Mouse (Mus musculus) gastrocnemius, postnatal 14 days (tissue): ENCODE data around the gene Slc18a2. TPM values are rescaled to one million over a fixed set of nuclear protein-coding genes. Genes with fewer than 3 reads are reported as not detected.

Experiments used
- DNase-seq: peaks from one replicate; pipeline ENCODE4 v3.0.0; 2021; ENCODE audit warnings: mixed read lengths
- intact Hi-C: fragments of 180-260 bp; cut with DNase I; formaldehyde crosslinking; loops from one replicate; pipeline ENCODE4 v1.15.1; 2025; ENCODE audit warnings: low total_unique reads
- total RNA-seq, 2 experiments: library from RNA; stranded (reverse); gene quantifications; 2 replicates each; pipeline ENCODE4 v1.2.3; 2021

Gene Slc18a2
- total RNA-seq, 2 experiments from 2014 or later = 0.16 to 0.21 TPM

DNA sequence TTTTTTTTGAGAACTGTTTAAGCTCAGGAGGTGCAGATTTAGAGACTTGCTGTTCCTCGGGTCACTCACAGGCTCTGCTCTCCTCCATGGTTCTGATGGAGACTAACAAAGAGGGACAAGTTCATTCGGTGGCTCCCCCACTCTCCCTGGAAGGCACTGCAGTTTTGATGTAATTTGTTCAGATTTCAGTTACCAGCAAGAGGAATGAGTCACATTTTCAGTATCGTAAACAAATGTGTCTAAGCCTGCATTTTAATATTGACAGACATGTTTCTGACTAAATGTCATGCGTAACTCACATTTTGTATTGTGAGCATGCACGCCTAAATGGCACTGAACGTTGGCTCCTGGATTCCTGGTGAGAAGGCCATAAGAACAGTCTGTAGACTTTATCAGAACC lies 5.2 kb downstream of the Slc18a2 start:
- intact Hi-C loops = no loop called here
- no peak for DNase-seq

DNA sequence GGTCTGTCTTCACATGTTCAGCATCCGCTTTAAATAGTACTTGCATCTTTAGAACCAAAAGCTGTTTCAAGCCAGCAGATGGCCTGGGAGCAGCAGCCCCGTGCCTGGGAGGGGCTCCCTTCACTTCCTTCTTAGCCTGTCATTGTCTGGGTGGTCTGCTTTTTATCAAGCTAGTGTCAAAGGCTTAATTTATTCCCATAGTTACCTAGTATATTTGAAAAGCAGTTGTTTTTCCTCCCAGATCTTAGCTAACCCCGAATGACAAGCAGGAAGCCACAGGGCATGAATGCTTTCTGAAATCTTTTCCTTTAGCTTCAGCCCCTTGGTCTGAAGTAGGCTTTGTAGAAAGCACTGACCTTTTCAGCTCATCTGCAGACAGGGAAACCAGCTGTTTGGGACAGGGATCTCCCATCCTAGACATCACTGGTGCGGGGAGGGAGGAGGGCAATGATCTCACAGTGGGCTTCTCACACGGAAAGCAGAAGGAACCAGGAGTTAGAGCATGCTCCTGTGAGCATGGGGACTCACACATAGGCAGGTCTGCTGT lies 6.8 kb downstream of the Slc18a2 start:
- DNase-seq = no peak

DNA sequence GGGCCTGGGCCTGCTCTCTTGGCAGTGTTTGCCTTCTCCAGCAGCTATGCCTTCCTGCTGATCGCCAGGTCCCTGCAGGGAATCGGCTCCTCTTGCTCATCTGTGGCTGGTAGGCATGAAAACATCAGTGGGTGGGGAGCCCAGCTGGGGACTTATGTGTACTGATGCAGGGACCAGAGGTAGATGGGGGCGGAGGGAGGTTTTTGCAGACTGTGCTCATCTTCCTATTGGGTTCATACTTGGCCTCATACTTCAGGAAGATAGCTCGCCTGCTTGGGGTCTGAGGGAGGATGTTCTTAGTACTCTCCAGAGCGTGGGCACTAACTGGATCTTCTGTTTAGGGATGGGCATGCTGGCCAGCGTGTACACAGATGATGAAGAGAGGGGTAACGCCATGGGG lies 12.5 kb downstream of the Slc18a2 start:
- intact Hi-C loops = no loop called here

More for the DNA sequence above, 6.8 kb downstream of the Slc18a2 start:
- intact Hi-C loops = no loop called here

DNA sequence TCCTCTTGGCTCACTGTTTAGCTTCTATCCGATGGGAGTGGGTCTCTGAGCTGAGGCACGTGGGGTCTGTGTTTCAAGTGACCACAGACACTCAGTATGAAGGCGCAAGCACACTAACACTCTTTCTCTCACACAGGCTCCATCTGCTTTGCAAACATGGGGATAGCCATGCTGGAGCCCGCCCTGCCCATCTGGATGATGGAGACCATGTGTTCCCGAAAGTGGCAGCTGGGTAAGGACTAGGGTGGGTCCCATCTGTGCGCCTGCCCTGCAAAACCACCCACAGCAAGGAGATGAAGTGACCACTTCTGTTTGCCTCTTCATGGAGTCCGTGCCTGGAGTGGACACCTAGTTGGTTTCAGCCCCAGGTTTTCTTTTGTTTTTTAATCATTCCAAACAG lies 15.7 kb downstream of the Slc18a2 start:
- intact Hi-C loops = no loop called here
- no peak for DNase-seq

More for the DNA sequence above, 12.5 kb downstream of the Slc18a2 start:
- DNase-seq = no peak

DNA sequence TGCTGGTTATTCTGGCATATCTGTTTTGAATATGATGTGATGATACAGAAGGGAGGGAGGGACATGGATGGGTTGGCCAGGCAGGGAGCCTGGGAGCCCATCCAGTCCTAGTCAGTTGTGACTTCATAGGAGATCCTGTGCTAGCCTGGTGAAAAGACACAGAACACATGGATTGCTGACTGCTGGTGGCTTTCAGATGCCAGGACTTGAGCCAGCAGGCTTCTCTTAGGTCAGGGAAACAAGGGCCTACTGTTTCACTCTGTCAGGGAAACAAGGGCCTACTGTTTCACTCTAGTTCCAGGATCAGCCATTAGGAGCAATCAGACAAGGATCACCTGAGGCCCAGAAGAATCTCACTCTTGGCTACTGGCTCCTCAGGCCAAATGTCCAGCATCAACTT lies 20.1 kb downstream of the Slc18a2 start:
- intact Hi-C loops = no loop called here
- no peak for DNase-seq

DNA sequence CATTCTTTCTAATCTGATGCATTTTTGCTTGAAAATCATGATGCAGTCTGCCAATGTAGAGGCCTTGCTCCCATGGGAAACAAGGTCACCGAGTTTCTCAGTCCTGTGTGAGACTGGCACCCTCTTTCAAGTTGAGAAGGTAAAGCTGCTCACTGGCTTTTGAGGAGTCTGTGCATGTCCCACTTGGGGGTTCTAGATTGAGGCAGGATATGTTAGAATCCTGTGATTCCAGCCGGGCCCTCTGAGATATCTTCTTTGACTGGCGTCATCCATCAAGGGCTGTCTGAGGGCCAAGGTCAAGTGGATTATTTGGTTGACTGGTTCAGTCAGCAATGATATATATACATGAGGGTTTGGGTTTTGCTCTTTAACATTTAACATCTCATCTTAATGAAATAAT lies 21.3 kb downstream of the Slc18a2 start:
- no peak for DNase-seq
- intact Hi-C loops = no loop called here

DNA sequence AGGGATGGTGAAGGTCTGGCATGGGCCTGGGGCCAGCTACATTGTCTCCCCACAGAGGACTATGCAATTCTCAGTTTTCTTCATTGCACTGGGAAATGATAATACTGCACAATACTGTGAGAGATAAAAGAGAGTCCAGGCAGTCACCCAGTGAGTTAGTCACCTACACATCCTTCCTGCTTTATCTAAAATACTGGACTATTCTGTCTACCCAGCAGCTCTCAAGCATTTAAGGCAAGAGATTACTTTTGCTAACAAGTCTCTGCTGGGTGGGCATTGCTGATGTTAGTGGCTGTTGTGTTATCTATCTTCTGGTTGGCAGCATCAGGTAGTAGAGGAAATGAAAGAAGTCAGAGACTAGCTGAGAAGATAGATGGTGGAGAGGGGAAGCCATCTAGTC lies 28.3 kb downstream of the Slc18a2 start:
- intact Hi-C loops = no loop called here

DNA sequence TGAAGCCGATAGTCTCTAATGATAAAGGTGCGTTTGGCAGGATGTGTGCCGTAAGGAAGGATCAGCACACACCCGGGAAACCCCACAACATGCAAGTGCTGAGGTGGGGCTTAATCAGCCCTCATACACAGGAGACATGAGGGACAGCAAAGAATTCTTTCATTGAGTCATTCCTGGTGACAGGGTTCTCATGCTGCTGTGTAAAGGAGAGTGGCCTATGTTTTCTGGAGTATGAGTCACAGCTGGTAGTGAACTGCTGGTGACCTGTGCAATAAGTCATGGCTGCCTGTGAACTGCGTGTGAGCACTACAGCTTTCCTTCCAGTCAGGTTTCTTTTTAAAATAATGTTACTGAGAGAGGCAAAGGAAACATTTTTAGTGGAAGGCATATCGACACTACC lies 29.1 kb downstream of the Slc18a2 start:
- intact Hi-C loops = no loop called here
- DNase-seq = no peak

More for the DNA sequence above, 28.3 kb downstream of the Slc18a2 start:
- DNase-seq = no peak

DNA sequence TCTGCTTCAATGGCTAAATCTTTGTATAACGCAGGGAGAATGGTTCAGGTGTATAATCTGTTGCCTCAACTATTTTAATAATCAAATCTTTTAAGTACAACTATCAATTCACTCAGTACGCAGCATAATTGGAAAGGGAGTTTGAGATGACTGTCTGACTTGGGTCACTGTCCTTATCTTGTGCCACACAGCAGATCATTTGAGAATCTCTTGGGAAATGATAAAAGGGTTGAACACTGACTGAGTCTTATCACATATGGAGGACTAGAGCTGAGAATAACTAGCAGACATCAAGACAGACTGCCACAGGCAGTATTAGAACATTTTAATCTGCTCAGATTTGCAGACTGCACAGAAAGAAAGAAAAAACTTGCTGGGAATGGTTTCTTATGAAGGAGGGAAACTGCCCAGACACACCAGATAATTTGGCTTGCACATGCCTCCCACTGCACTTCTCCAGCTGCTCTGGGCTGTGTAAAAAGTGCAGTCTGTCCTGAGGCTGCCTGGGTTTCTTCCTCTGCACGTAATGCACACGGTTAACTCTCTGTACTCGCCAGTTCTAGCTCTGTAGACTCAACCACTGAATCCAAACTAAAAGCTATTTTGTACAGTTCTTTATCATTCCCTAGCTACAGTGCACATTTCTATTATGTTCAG lies 31.6 kb downstream of the Slc18a2 start:
- intact Hi-C loops = no loop called here
- no peak for DNase-seq

DNA sequence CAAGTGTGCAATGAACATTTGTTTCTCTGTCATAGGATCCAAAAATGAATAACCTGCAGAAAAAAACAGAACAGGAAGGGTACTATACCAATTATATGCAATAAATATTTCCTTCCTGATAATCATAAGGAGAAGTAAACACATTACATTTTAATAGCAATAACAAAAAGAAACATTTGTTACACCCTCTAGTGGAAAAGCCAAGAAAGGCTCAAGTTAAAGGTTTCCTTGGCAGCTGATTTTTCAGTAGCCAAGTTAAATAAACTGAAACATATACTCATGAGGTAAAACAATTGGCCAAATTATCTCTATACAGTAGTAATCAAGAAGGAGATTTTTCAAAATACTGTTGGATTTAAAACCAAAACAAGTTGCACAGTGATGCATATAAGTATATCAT lies 54.6 kb downstream of the Slc18a2 start:
- intact Hi-C loops = loop anchor here (5.0 kb wide), 1 partner anchor 78 kb away; no protein-coding TSS in a partner anchor
- no peak for DNase-seq

DNA sequence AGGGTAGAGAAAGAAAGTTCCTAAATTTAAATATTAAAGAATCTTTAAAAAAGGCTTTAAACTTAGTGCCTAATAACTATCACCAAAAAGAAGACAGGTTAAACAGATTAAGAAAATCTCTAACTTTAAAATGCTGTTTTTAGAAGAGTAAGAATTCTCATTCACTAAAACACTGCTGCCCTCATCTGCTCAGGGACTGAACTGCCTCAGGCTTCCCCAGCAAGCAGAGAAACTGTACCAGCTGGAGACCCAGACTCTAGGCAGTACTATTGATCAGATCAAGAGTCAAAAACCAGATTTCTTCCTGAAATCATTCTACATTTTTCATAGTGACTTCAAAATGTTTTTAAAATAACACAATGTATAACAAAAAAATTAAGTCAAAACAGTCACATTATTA lies 55.9 kb downstream of the Slc18a2 start:
- DNase-seq = peak; percentile 7
- intact Hi-C loops = loop anchor here (5.0 kb wide), 1 partner anchor 79 kb away; no protein-coding TSS in a partner anchor

DNA sequence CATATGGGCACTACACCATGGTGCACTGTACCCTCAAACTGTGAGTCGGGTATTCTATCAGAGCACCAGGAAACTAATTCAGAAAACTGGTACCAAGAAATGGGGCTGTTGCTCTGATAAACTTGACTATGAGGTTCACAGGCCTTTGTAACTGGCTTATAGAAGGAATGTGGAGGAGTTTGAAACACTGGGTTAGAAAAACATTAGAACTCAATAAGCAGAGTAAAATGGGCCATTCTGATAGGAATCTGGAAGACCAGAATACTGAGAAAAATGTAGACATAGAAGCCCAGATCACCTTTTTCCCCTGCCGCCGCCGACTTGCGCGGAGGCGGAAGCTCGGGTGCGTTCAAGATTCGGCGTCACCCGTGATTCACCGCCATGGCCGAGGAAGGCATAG lies 61.3 kb downstream of the Slc18a2 start, which contains the start of gene Rps12-ps3:
TSS of gene Rps12-ps3 (plus strand) at position 301 of the 400 bp plus-strand sequence.
- intact Hi-C loops = no loop called here
- DNase-seq = no peak

DNA sequence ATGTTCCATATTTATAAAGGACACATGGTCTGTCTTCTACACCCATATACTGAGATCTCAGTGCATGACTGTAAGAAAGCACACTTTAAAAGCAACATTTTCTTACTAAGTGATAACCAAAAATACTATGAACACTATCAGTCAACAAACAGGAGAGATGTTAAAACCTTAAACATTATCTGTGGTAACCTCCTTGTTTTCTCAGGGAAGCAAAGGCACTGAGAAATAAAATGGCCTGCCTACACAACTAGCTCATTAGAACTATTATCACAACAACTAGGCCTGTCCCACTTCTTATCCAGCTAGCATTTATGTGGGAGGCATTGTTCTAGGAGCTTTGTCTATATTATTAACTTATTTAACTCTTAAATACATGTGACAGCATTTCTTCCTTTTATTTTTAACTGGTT lies 70.1 kb downstream of the Slc18a2 start:
- DNase-seq = no peak
- intact Hi-C loops = no loop called here

DNA sequence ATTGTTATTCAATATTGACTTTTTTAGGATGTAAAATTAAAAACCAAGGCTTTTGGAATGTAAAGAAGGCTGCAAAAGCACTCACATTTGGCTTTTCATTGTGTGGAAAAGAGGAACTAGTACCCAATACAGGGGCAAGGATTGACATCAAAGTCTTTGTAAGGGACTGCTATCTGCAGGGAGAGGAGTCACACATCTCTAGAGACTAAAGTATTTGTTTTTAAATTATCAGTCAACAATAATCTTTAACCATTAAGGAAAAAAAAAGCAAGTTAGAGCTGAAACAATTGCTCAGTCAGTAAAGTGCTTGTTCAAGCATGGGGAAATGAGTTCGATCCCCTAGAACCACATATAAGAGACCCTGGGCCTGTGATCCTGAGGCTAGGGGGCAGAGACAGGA lies 76.0 kb downstream of the Slc18a2 start:
- DNase-seq = no peak
- intact Hi-C loops = no loop called here

DNA sequence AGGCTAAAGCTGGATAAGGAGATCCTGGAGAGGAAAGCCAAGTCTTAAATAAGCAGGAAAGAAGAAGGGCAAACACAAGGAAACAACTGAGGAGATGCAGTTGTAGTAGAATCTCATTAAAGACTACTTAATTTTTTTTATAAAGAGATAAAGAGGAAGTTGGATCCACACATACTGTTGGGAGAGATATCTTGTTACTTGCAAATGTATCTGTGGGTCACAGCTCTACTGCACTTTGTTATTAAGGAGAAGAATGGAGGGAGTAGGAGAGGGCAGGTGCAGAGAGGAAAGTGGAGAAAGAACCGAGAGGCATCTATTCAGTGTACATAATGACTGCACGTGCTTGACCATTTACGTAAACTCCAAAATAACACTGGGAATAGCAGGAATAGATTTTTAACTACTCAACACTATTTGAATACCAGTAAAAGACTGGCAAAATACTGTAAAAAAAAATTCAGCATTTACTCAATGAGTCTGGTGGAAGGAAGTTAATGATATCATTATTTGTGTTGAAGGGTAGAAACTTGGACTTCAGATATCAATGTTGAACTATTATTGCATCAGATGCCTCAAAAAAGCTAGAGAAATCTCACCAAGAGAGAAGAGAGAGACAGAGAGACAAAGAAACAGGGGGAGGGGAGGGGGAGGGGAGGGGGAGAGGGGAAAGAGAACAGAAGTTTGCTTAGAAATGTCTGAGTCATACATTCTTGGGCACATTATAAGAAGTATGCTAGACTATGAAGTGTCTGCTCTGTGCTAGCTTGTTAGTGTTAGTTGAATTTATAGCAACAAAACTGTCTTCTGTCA lies 77.4 kb downstream of the Slc18a2 start:
- no peak for DNase-seq
- intact Hi-C loops = no loop called here

DNA sequence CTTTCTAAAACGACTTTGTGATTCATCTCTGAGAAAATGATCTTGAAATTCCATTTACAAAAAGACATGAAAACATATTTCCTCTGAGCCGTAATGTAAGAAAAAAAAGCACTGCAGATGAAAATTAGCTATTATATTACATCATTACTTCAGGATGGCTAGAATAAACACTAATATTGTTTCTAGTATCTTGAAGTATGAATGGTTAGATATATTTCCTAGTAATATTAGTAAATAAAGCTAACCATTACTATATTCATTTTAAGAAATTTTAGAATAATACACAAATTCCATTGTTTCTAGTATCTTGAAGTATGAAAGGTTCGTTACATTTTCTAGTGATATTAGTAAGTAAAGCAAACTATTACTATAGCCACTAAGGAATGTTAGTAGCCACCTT lies 79.2 kb downstream of the Slc18a2 start:
- DNase-seq = no peak
- intact Hi-C loops = no loop called here

DNA sequence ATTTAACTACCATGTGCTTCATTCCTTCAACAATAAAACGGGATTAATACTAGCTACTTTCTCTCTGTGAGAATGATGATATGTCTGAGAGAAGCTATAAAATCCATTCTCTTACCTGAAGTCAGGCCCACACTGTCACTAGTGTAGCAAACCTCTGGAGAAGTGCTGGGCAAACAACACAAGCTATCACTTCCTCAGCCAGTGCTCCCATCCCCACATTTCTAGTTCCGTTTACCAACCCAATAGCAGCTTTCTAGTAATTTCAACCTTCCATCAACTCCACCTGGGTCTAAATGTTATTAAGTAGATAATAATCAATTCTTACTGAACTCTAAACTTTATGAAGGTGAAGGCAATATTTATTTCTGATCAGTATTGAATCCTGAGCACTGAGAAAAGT lies 82.3 kb downstream of the Slc18a2 start:
- no peak for DNase-seq
- intact Hi-C loops = no loop called here

DNA sequence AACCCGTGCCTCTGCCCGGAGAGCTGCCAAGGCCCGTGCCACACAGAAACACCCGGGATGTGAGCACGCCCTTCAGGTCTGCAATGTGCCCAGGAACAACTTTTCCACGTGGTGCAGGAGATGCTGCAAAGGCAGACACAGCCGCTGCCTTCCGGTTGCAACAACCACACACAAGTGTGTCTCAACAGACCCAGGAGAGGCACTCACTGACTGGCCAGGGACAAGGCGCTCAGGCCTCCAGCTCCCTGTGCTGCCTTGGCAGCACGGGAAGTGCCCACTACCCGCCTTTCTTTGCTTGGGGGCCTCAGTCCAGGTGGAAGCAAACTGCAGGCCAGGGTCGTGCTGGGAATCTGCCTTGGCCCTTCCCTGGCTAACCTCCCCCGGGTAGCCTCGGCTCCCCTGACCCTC lies 83.6 kb downstream of the Slc18a2 start:
- peak; percentile 7 for DNase-seq

DNA sequence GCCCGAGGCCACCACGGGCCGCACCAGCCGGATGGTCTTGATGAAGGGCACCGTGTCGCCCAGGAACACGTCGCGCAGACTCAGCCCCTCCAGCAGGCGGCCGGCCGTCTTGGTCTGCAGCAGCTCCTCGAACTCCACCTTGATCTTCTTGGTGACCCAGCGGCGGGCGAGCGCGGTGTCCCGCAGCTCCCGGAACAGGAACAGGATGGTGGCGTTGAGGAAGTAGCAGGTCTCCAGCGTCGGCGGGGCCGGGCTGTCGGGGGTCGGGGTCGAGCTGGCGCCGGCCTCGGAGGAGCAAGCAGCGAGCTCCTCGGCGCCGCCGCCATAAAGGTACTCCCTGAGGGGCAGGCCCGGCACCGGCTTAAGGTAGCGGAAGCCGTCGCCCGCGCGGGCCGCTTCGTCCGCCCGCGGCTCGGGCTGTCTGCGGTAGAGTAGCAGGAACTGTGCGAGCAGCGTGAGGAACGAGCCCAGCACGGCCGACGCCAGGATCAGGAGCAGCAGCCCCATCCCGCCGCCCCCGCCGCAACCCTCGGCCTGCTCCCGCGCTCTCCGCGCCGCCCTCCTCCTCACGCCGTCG lies 84.5 kb downstream of the Slc18a2 start:
- peak; percentile 48 for DNase-seq
- intact Hi-C loops = no loop called here

More for the DNA sequence above, 83.6 kb downstream of the Slc18a2 start:
- intact Hi-C loops = no loop called here
